Mouse (Mus musculus) CH12.LX (cell line): ENCODE measurements around the gene Rnf144b.

ENCODE experiments used
- CHD1 ChIP-seq: IDR thresholded peaks from 2 replicates; pipeline ENCODE4 v1.6.1; 2012; ENCODE audit warnings: low read depth, low read length, improper control_type of control experiment, inconsistent platforms
- CHD2 ChIP-seq: IDR thresholded peaks from 2 replicates; pipeline ENCODE4 v1.6.1; 2011; ENCODE audit warnings: low read length, improper control_type of control experiment
- CTCF ChIP-seq, 2 experiments: IDR thresholded peaks in 1 of 2; conservative IDR thresholded peaks in 1 of 2; 2 replicates each; pipeline ENCODE4 v1.5.1; 2011 to 2012; ENCODE audit warnings: low read depth in 2 of 2, low read length in 2 of 2, improper control_type of control experiment in 1 of 2, inconsistent platforms in 1 of 2, mild to moderate bottlenecking in 1 of 2, moderate library complexity in 1 of 2
- E2F4 ChIP-seq: IDR thresholded peaks from 2 replicates; pipeline ENCODE4 v1.6.1; 2011; ENCODE audit warnings: low read depth, low read length, improper control_type of control experiment; ENCODE audit not compliant: insufficient replicate concordance
- ETS1 ChIP-seq: conservative IDR thresholded peaks from 2 replicates; pipeline ENCODE4 v1.6.1; 2012; ENCODE audit warnings: low read depth, mild to moderate bottlenecking, inconsistent platforms, low read length, improper control_type of control experiment, moderate library complexity
- JUND ChIP-seq: conservative IDR thresholded peaks from 2 replicates; pipeline ENCODE4 v1.6.1; 2011; ENCODE audit warnings: low read depth, low read length, improper control_type of control experiment
- MXI1 ChIP-seq: IDR thresholded peaks from 2 replicates; pipeline ENCODE4 v1.6.1; 2011; ENCODE audit warnings: mild to moderate bottlenecking, low read depth, low read length, improper control_type of control experiment
- POLR2A ChIP-seq: IDR thresholded peaks from 2 replicates; pipeline ENCODE4 v1.6.1; 2011; ENCODE audit warnings: low read depth, mild to moderate bottlenecking, improper control_type of control experiment, low read length
- TBP ChIP-seq: conservative IDR thresholded peaks from 2 replicates; pipeline ENCODE4 v1.6.1; 2011; ENCODE audit warnings: low read depth, low read length, improper control_type of control experiment
- USF1 ChIP-seq: IDR thresholded peaks from 2 replicates; pipeline ENCODE4 v1.6.1; 2014; ENCODE audit warnings: low read depth, mild to moderate bottlenecking, inconsistent platforms, low read length, improper control_type of control experiment
- ZMIZ1 ChIP-seq: IDR thresholded peaks from 2 replicates; pipeline ENCODE4 v1.6.1; 2012; ENCODE audit warnings: low read depth, mild to moderate bottlenecking, inconsistent platforms, low read length, improper control_type of control experiment

GRCm38 (mm10) chr13:47104146-47104545 lies 18.3 kb upstream of the Rnf144b start:
- TF ChIP-seq E2F4 (no peak), POLR2A (no peak), ETS1 (no peak), CTCF (conservative IDR thresholded peaks at IDR 0.05 in 1 of 2, IDR thresholded peaks at IDR 0.05 in 1 of 2; ENCODE audit: low read depth in 2 of 2, low read length in 2 of 2) (no peak), JUND (no peak), CHD2 (no peak), ZMIZ1 (no peak), CHD1 (no peak), MXI1 (no peak), TBP (no peak), USF1 (no peak)
